Mouse (Mus musculus) spleen, adult 18-20 months (tissue): ENCODE results near the gene Gcnt7.
A peak's percentile ranks its signal among the peaks of the same experiment; 100 is the strongest.

Source experiments
- DNase-seq, 2 experiments: peaks; one replicate each; pipeline ENCODE4 v3.0.0; 2022; ENCODE audit warnings: mixed read lengths in 2 of 2

Gene Gcnt7

GRCm38 (mm10) chr2:172452458-172452857 is 5.9 kb downstream of the Gcnt7 start:
- DNase-seq = no peak

GRCm38 (mm10) chr2:172452031-172452430 is 6.4 kb downstream of the Gcnt7 start:
- no peak for DNase-seq

GRCm38 (mm10) chr2:172450640-172451039 is 7.8 kb downstream of the Gcnt7 start:
- DNase-seq = no peak

- DNase-seq = no peak
Observed at GRCm38 (mm10) chr2:172448329-172448728, 10.1 kb downstream of the Gcnt7 start.

- DNase-seq = peak in 1 of 2 experiments; percentile 50
Observed at GRCm38 (mm10) chr2:172447317-172447716, 11.1 kb downstream of the Gcnt7 start.

GRCm38 (mm10) chr2:172445617-172446016 is 12.8 kb downstream of the Gcnt7 start:
- DNase-seq = no peak

- DNase-seq = no peak
Observed at GRCm38 (mm10) chr2:172441176-172441575, 17.2 kb downstream of the Gcnt7 start.

GRCm38 (mm10) chr2:172440640-172441005 is 17.8 kb downstream of the Gcnt7 start:
- DNase-seq = no peak

- peak; percentile 95 to 99 for DNase-seq
Observed at GRCm38 (mm10) chr2:172439843-172440639, 18.4 kb downstream of the Gcnt7 start, which contains the start of gene Rtf2. Gene Rtf2, plus strand, starts transcription at chr2:172440556.

- peak in 1 of 2 experiments; percentile 24 for DNase-seq
Observed at GRCm38 (mm10) chr2:172437371-172437952, 20.9 kb downstream of the Gcnt7 start.

GRCm38 (mm10) chr2:172433746-172434145 is 24.6 kb downstream of the Gcnt7 start:
- DNase-seq = peak; percentile 52 to 55

GRCm38 (mm10) chr2:172430609-172431008 is 27.8 kb downstream of the Gcnt7 start:
- DNase-seq = no peak

- no peak for DNase-seq
Observed at GRCm38 (mm10) chr2:172418208-172418607, 40.2 kb downstream of the Gcnt7 start.

GRCm38 (mm10) chr2:172416876-172417275 is 41.5 kb downstream of the Gcnt7 start:
- DNase-seq = no peak

GRCm38 (mm10) chr2:172416218-172416617 is 42.2 kb downstream of the Gcnt7 start:
- DNase-seq = no peak

GRCm38 (mm10) chr2:172413894-172414293 is 44.5 kb downstream of the Gcnt7 start:
- DNase-seq = no peak

GRCm38 (mm10) chr2:172413273-172413672 is 45.1 kb downstream of the Gcnt7 start:
- DNase-seq = no peak

- DNase-seq = no peak
Observed at GRCm38 (mm10) chr2:172412454-172412853, 45.9 kb downstream of the Gcnt7 start.

GRCm38 (mm10) chr2:172411091-172411490 is 47.3 kb downstream of the Gcnt7 start:
- DNase-seq = no peak

GRCm38 (mm10) chr2:172410686-172411085 is 47.7 kb downstream of the Gcnt7 start:
- DNase-seq = no peak

- no peak for DNase-seq
Observed at GRCm38 (mm10) chr2:172407499-172407898, 50.9 kb downstream of the Gcnt7 start.

- DNase-seq = no peak
Observed at GRCm38 (mm10) chr2:172406173-172406572, 52.2 kb downstream of the Gcnt7 start.

- no peak for DNase-seq
Observed at GRCm38 (mm10) chr2:172405011-172405410, 53.4 kb downstream of the Gcnt7 start.

GRCm38 (mm10) chr2:172404239-172404638 is 54.2 kb downstream of the Gcnt7 start:
- no peak for DNase-seq
